Mouse (Mus musculus) embryo, embryonic 10.5 days (tissue): Measurements from ENCODE around the gene Sgip1.

Experiments used
- DNase-seq: peaks from one replicate; pipeline ENCODE4 v3.0.0-alpha.2; 2015; ENCODE audit warnings: low spot score

Gene Sgip1

GRCm38 (mm10) chr4:102775596-102776270, 34.6 kb downstream of the Sgip1 start:
- no peak for DNase-seq

DNA sequence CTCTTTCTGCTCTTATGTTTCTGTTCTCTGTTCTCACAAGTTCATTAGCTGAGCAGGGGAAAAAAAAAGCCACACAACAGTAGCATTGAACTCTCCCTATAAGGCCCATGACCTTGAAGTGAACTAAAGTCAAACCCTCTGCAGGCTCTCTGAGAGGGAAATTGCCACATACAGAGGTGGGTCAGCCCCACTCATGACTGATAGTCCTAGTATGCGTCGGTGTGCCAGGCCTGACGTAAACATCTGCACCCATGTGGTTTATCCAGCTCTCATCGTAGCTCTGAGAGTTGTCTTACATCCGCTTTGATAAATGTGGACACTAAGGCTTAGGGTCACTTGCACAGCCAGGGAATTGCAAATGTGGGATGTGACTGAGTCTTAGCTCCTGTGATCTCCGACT, 38.8 kb downstream of the Sgip1 start:
- no peak for DNase-seq

- DNase-seq, result no peak
Measured at GRCm38 (mm10) chr4:102783063-102783748, 42.1 kb downstream of the Sgip1 start.

DNA sequence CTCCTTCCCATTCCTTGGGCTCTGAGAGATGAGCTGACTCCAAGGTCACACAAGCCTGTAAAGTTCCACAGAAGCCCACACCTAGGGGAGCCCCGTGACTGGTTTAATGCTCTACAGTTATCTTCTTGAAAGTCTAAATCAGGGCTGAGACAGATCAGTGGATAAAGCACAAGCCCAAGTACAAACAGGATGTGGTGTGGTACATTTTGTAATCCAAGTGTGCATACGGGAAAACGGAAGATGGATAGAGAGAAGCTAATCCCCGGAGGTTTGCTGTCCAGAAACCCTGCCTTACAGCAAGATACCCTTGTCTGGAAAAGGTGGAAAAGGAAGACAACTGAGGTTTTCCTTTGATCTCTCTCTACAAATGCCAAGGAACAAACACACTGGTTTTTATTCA, 44.1 kb downstream of the Sgip1 start:
- no peak for DNase-seq

- no peak for DNase-seq
Measured at GRCm38 (mm10) chr4:102792100-102792790, 51.1 kb downstream of the Sgip1 start.

DNA sequence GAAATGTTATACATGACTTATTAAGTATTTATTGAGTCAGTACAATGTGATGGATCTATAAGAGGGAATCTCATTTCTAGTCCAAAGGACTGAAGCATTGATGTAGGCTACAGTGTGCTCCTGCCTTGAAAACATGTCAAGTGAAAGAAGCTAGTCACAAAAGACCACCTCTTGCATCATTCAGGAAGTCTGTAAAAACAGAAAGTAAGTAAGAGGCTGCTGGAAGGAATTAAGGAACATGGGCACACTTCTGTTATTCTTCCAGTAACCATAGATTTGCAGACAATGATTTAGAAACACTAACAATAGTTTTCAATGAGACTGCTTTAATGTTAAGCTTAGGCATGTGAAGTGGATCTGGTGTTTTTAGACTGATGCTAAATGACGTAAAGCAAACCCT, 60.4 kb downstream of the Sgip1 start:
- DNase-seq, result no peak

DNA sequence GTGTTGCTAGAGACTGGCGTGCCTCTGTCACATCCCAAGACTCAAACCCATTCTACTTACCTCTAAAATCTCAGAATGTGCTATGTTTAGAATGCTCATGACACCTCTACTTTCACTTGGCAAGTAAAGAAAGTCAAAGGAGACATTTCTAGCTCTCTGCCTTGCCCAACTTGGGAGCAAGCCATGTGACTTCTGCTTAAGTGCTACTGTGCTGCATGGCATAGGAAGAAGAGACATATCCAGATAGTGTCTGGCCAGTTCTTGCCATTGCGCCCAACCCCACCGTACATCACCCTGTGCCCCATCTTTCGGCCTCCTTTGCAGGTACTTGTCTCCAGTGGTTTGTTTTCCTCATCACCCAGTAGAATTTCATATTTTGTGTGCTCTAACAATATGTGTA, 60.8 kb downstream of the Sgip1 start:
- no peak for DNase-seq

DNA sequence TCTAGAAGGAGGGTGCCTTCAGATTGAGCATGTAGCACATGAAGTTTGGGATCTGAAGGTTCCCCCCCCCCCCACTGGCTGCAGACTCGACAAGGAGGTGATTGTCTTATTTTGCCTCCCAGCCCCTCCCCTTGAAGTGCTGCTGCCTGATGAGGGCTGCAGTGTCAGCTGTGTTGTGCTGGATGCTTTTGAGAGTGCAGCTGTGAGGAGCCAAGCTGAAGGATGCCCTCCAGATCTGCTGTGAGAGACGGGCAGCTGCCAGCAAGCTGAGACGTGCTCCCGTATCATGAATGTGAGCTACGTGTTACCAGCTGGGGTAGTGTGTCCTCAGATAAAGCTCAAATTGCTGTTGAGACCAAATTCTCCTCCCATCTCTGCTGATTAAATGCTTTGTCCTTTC, 63.5 kb downstream of the Sgip1 start:
- no peak for DNase-seq

DNA sequence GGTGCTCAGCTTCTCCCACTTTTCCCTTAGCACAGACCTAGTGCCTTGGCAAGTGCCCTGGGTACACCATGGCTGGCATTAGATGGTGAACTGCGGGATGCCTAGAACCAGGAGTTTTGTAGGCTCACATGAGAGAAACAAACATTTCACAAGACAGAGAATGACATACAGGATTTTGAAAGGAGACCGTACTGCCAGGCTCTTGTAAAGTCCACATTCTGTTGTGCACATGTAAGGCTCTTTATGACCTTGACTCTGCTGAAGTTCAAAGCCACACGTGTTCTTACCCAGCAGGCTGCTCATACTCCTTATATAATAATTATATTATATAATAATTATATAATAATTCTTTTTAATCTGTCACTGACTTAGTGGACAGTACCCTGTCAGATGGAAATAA, 65.9 kb downstream of the Sgip1 start:
- DNase-seq, result no peak

DNA sequence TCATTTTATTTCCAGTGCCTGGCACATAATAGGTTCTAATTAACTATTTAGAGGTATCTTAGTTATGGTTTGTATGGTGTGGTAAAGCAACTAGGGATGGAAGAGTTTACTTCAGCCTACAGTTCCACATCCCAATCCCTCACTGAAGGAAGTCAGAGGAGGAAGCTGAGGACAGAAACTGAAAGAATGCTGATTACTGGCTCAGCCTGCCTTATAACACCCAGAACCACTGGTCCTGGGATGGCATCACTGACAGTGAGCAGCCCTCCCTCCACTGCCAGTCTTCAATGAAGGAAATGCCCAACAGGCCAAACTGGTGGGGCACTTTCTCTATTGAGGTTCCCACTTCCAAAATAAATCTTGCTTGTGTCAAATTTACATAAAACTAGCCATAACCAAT, 67.2 kb downstream of the Sgip1 start:
- DNase-seq, result no peak

DNA sequence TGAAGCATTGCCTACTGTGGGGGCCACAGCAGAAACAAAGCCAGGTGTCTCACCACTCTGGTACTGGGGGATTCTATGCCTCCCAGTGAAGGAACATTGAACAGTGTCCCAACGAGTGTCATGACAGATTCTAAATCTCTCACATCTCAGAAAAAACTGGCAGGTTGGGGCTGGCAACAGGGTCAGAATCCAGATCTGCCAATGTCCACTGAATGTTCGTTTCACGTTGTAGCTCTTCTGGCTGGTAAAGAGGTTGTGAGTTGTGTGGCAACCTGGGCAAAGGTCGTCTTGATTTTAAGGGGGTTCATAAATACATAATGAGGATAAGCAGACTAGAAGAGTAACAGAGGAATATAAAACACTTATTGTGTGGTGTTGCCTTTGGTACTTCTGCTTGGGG, 68.2 kb downstream of the Sgip1 start:
- no peak for DNase-seq

- no peak for DNase-seq
Measured at GRCm38 (mm10) chr4:102810277-102810676, 69.2 kb downstream of the Sgip1 start.

GRCm38 (mm10) chr4:102811007-102811805, 70.1 kb downstream of the Sgip1 start:
- peak; percentile 42 for DNase-seq

GRCm38 (mm10) chr4:102813346-102813745, 72.2 kb downstream of the Sgip1 start:
- no peak for DNase-seq

GRCm38 (mm10) chr4:102821786-102822185, 80.7 kb downstream of the Sgip1 start:
- no peak for DNase-seq

GRCm38 (mm10) chr4:102824494-102824893, 83.4 kb downstream of the Sgip1 start:
- no peak for DNase-seq

- no peak for DNase-seq
Measured at GRCm38 (mm10) chr4:102826159-102826558, 85.1 kb downstream of the Sgip1 start.

DNA sequence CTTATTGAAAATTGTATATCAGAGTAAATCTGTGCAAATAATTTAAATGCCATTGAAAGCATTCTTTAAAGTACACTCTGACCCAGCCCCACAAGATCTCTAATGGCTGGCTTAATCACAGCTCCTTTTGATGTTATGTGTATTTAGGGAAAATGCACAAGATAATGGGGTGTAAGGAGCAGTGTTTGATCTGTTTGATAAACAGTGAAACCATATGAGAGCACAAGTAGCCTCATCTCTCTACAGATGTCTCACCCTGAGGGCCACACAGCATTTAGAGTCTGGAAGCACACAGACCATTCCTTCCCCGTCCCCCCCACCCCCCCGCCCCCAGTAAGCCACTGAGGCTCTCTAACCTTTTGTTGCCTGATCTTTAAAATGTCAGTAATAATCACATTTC, 87.4 kb downstream of the Sgip1 start:
- DNase-seq, result no peak

DNA sequence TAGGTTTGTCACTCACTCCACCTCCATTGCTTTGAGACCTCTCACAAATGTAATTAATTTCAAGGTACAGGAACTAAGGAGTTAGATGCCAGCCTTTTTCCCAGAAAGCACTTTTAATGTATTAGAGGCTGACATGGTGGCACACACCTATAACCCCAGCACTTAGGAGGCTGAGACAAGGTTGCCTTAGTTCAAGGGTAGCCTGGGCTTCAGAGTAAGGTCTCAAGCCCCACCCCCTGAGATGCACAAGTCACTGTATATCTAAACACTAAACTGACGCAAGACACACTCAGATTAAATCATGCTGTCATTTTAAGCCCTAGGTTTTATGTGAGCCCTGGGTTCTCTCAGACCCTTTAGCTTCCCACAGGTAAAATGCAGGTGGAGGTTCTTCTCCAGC, 92.1 kb downstream of the Sgip1 start:
- no peak for DNase-seq

DNA sequence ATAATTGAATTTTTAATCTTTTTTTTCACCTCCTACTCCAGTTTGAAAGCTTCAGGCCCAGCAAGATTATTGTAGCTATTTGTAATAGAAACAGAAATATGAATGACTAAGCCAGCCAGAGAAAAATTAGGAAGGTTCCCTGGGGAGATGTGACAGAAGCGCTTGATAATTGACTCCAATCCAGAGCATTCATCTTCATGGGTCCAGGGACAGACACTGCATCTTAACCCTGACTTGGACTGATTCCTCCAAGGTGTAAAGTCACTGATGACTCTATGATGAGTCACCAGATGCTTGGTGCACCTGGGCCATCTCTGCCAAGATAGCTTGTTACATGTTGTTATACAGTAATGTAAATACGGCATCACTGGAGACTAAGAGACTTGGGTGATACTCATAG, 92.6 kb downstream of the Sgip1 start:
- DNase-seq, result no peak

DNA sequence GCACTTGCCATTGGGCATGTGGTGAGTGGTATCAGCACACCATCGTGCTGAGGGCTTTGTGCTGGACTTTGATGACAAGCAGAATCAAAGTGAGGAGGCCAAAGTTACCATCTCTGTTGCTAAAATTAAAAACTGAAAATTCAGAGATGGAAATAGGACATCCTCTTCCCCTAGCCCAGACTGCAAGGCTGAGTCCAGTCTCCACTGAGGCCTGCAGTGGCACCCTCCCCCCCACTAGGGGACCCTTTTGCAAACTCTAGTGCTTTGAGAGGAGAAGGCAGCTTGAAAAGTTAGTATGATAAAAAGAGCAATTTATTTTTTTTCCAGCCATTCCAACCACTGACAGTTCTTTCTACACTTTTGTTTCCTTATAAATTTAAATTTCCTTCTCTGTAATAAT, 93.6 kb downstream of the Sgip1 start:
- DNase-seq, result no peak

- DNase-seq, result peak; percentile 9
Measured at GRCm38 (mm10) chr4:102840062-102840798, 99.1 kb downstream of the Sgip1 start.
